ENCODE assay signal across 14 mouse cellular contexts in the genomic region with DNA sequence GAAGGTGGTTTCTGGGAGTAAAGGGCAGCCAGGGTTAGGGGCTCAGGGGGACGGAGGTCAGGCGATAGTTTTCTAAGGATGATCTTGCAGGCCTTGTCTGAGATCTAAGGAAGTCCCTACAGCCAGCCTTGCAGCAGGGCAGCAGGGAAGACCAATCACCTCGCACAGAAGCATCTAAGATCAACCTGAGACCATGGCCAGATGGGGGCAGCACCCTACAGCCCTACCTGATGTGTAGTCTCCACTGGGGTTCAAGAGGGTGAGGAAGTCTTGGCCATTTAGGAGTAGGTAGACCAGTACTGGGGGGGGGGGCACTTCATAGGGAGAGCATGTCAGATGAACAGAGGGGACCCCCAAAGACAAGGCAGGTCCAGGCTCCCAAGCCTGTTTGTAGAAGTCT.
DNase-seq lines count a peak whose midpoint lies in the region; ATAC-seq and TF ChIP-seq lines count a peak whose summit lies in the region.
"Had no signal": no experiment of that assay in that cellular context is flagged by ENCODE, and none has a peak within 500 bp of the region (broad histone marks: within the 10 kb centered on the region; RNA-seq: fewer than 3 reads in every experiment).

No protein-coding gene starts in this region.

- H3K27ac ChIP-seq in heart, adult 2 months = no peak overlapping the region
- H3K27ac ChIP-seq in stomach, postnatal 0 days (replicated peaks) = no peak overlapping the region
- H3K27ac ChIP-seq: embryonic facial prominence, embryonic 12.5 days; forebrain, embryonic 15.5 days; hindbrain, embryonic 14.5 days; limb, embryonic 15.5 days; midbrain, embryonic 15.5 days had no signal

- H3K9ac ChIP-seq in heart, adult 2 months (ENCODE audit: low read depth, low read length) = no peak overlapping the region
- H3K9ac ChIP-seq in stomach, postnatal 0 days (ENCODE audit: low read length) = no peak overlapping the region
- H3K9ac ChIP-seq: embryonic facial prominence, embryonic 12.5 days; forebrain, embryonic 15.5 days; hindbrain, embryonic 14.5 days; limb, embryonic 15.5 days; midbrain, embryonic 15.5 days had no signal

- no peak overlapping the region for H3K4me2 ChIP-seq in stomach, postnatal 0 days (replicated peaks; ENCODE audit: low read depth)
- H3K4me2 ChIP-seq: embryonic facial prominence, embryonic 12.5 days; forebrain, embryonic 15.5 days; hindbrain, embryonic 14.5 days; limb, embryonic 15.5 days; midbrain, embryonic 15.5 days had no signal

- H3K4me1 ChIP-seq in heart, adult 2 months (ENCODE audit: control insufficient read depth, insufficient read depth, low read length) = no peaks in the 10 kb centered on the region
- peaks cover 5% of the 10 kb centered on the region; the same call in 1 of the 2 replicates for H3K4me1 ChIP-seq in stomach, postnatal 0 days (replicated peaks; ENCODE audit: control insufficient read depth, insufficient read depth)

- no peaks in the 10 kb centered on the region for H3K79me2 ChIP-seq in heart, adult 2 months (replicated peaks; ENCODE audit: control insufficient read depth, insufficient read depth, low read length)

- H3K9me3 ChIP-seq in stomach, postnatal 0 days (ENCODE audit: control insufficient read depth, low read length) = no peaks in the 10 kb centered on the region
- H3K9me3 ChIP-seq: embryonic facial prominence, embryonic 12.5 days; forebrain, embryonic 15.5 days; limb, embryonic 15.5 days; midbrain, embryonic 15.5 days had no signal

- 0 out of 2 replicates have a peak, but pooled peaks have one; percentile 28 for ATAC-seq in stomach, postnatal 0 days (ENCODE audit: low FRiP score, low TSS enrichment)
- ATAC-seq: forebrain, embryonic 15.5 days; midbrain, embryonic 15.5 days had no signal

- no peak for DNase-seq in heart, adult 2 months
- DNase-seq in heart, postnatal 4 days = no peak
- peak; percentile 52 for DNase-seq in retina, embryonic 14.5 days (ENCODE audit: low spot score)
- no peak for DNase-seq in retina, postnatal 1 day
- DNase-seq in kidney, postnatal 36 days = peak; percentile 18 to 63
- peak; percentile 51 for DNase-seq in stomach, postnatal 0 days (ENCODE audit: low spot score)
- DNase-seq in gastrocnemius, postnatal 36 days = no peak
- no peak for DNase-seq in urinary bladder, adult 2 months (ENCODE audit: low spot score)
- DNase-seq: thymus, postnatal 14 days had no signal

- no peaks in the 10 kb centered on the region for H3K27me3 ChIP-seq in heart, adult 2 months (ENCODE audit: control insufficient read depth, insufficient read depth, low read length)
- no peaks in the 10 kb centered on the region for H3K27me3 ChIP-seq in stomach, postnatal 0 days (ENCODE audit: control insufficient read depth, insufficient read depth, low read length)
- H3K27me3 ChIP-seq: forebrain, embryonic 15.5 days; limb, embryonic 15.5 days had no signal

- 48% methylated on average over 3 of the region's 3 CpGs for WGBS in heart, adult 2 months
- 67% methylated on average over 3 of the region's 3 CpGs for WGBS in stomach, postnatal 0 days

- H3K36me3 ChIP-seq in heart, adult 2 months (ENCODE audit: control insufficient read depth, insufficient read depth, low read length) = no peaks in the 10 kb centered on the region
- H3K36me3 ChIP-seq in stomach, postnatal 0 days (ENCODE audit: control insufficient read depth, insufficient read depth, low read length) = no peaks in the 10 kb centered on the region
- H3K36me3 ChIP-seq: embryonic facial prominence, embryonic 12.5 days; forebrain, embryonic 15.5 days; limb, embryonic 15.5 days; midbrain, embryonic 15.5 days had no signal

- no peak overlapping the region for H3K4me3 ChIP-seq in heart, adult 2 months
- H3K4me3 ChIP-seq in stomach, postnatal 0 days (ENCODE audit: low read depth, low read length) = no peak overlapping the region
- H3K4me3 ChIP-seq: embryonic facial prominence, embryonic 12.5 days; forebrain, embryonic 15.5 days; limb, embryonic 15.5 days; midbrain, embryonic 15.5 days had no signal

- TF ChIP-seq EP300 in heart, adult 2 months (IDR thresholded peaks at IDR 0.05; ENCODE audit: insufficient read depth, low read depth, low read length) = no peak
- TF ChIP-seq EP300 in stomach, postnatal 0 days (optimal IDR thresholded peaks at IDR 0.05) = no peak

- peak; percentile 58 for TF ChIP-seq CTCF in heart, adult 2 months (IDR thresholded peaks at IDR 0.05)
- TF ChIP-seq CTCF in stomach, postnatal 0 days (IDR thresholded peaks at IDR 0.05; ENCODE audit: low read depth) = peak; percentile 69

- intact Hi-C loops in heart, adult 2 months (cut with DNase I) = no loop called here
- intact Hi-C loops in gastrocnemius, postnatal 36 days (cut with DNase I) = no loop called here

- TF ChIP-seq POLR2A in heart, adult 2 months (IDR thresholded peaks at IDR 0.05; ENCODE audit: insufficient read depth, low read depth, low read length) = no peak

Comparison
In these comparisons a context has a peak if more than half of its experiments do, and no peak if none do; other contexts are left out.
1. DNase-seq: peak in retina, embryonic 14.5 days (single experiment), kidney, postnatal 36 days (2 of 2) and stomach, postnatal 0 days (single experiment); none in heart, adult 2 months (0 of 2), heart, postnatal 4 days (single experiment), retina, postnatal 1 day (single experiment), gastrocnemius, postnatal 36 days (0 of 2) and urinary bladder, adult 2 months (single experiment).